Mouse (Mus musculus): ENCODE results near the gene Arhgap19.

Gene Arhgap19

DNA sequence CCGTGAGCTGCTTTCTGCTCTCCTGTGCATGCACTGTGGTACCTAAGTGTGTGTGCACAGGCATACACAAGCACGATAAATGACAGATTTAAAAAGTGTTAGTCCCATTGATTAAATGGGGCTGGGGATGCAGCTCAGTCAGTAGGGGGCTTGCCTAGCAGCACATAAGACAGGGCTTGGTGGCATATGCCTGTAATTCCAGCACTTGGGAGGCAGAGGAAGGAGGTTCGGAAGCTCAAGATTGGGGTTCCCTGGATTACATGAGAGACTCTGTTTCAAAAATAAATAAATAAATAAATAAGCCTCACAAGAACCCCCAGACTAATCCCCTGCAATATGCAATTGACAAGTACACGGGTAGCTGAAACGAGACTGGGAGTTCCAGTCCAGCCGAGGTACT lies 1.4 kb downstream of the Arhgap19 start:
- DNase-seq (ENCODE audit: low spot score in 2 of 2) = no peak

DNA sequence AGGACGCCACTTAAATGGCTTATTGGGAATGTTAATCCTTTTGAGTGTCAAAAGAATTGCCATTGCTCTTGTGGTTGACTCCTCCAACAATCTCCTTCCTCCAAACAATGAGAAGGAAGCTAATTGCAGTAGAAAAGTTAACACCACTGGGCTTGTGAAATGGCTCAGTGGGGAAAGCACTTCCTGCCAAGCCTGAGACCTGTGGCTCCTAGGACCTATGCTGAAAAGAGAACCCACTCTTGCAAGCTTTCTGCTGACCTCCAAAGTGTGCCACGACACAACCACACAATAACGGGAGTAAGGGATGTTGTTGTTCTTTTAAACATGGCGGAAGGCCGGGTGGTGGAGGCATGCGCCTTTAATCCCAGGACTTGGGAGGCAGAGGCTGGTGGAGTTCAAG lies 4.3 kb downstream of the Arhgap19 start:
- no peak for DNase-seq (ENCODE audit: low spot score in 2 of 2)

GRCm38 (mm10) chr19:41796789-41797327 lies 5.0 kb downstream of the Arhgap19 start:
- DNase-seq (ENCODE audit: low spot score in 2 of 2) = peak in 1 of 2 experiments; percentile 10

- DNase-seq (ENCODE audit: low spot score in 2 of 2) = no peak
Measured at GRCm38 (mm10) chr19:41796148-41796760, 5.6 kb downstream of the Arhgap19 start.

- DNase-seq (ENCODE audit: low spot score in 2 of 2) = no peak
Measured at GRCm38 (mm10) chr19:41794901-41795300, 6.9 kb downstream of the Arhgap19 start.

- no peak for DNase-seq (ENCODE audit: low spot score in 2 of 2)
Measured at GRCm38 (mm10) chr19:41794017-41794416, 7.8 kb downstream of the Arhgap19 start.

DNA sequence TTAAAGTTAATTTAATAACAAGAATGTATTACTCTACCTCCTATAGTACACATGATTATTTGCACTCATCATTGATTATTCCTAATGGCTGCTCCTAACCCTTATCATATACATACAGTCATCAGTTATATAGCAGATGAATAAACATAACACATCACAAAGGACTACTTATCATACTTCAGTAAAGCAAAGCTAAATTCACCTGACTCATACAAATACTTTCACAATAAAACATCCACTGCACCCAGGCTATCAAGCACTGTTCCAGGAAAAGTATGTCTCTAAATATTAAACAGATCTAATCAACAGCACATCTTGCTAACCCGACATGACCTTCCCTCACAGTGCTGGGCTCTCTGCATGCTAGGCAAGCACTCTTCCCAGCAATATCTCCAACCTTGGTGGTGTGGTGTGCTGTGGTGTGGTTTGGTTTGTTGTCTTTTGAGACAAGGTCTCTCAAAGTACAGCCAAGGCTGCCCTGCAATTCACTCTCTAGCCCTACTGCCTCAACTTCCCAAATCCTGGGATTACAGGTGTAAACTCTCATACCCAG lies 8.8 kb downstream of the Arhgap19 start:
- DNase-seq (ENCODE audit: low spot score in 2 of 2) = no peak

- no peak for DNase-seq (ENCODE audit: low spot score in 2 of 2)
Measured at GRCm38 (mm10) chr19:41791384-41791783, 10.5 kb downstream of the Arhgap19 start.

DNA sequence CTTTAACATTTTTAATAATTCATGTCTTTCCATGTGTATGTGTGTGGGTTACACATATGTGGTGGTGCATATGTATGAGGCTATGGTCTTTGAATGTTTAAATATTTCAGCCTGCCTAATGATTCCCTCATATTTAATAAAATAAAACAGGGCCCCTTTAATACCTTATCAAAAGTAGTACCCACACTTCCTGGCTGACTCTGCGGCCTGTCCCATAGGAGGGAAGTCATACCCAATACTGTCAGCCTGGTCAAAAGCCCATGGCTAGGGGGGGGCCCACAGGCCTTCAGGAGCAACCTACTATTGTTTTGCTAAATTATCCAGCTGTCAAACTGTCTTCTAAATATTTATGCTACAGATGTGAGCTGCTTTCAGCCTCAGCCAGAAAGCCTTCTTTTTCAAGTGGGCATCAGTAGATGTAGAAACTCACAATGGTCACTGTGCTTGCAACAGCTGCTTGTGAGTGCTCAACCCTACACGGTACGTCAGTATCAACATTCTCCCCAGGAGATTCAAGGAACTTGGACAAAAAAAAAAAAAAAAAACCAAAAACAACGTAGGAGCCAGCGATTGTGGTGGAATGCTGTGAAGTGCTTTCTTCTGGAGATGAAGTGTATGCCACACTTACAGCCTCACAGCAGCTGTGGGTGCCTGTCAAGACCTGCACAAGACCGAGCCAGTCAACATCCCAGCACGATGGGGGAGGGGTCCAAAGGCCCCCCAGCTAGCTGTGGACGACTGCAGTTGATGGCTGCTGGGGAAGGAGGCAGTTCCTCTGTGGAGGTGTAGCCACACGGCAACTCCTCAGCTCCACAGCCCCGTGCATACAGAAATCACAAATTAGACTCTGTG lies 12.5 kb downstream of the Arhgap19 start:
- DNase-seq (ENCODE audit: low spot score in 2 of 2) = no peak

- no peak for DNase-seq (ENCODE audit: low spot score in 2 of 2)
Measured at GRCm38 (mm10) chr19:41786896-41787295, 15.0 kb downstream of the Arhgap19 start.

GRCm38 (mm10) chr19:41777514-41777913 lies 24.3 kb downstream of the Arhgap19 start:
- no peak for DNase-seq (ENCODE audit: low spot score in 2 of 2)

DNA sequence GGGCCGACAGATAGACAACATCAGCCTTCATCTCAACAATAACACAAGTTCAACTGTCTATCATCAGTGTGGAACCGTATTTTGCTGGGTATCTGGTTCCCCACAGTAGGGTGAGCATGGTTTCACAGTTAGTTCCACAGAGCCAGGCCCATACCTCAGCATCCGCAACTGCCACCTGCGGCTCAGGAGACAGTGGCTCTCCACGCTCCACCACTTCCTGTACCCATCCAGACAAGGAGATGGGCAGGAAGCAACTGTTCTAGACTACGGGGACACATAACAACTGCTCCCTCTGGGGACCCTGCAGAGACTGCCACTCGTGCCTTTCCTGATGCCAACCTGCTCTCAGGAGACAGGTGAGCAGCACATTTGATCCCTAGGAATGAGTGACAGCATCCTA lies 33.1 kb downstream of the Arhgap19 start:
- DNase-seq (ENCODE audit: low spot score in 2 of 2) = peak in 1 of 2 experiments; percentile 6

DNA sequence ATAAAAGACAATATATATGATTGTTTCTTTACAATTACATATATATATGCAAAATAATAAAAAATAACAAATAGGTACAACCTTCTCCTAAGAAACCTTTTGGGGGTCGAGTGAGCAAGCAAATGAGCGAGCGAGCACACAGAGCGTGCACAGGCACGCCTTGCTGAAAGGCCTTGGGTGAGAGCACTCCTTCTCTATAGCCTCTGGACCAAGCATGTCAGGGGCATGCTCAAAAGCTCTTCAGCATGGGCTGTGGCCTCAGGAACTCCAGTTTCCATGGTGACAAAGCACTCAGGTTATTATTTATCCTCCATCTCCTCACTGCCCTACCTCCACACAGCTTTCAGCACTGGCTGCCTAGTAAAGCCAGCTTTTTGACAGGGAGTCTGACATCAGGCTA lies 35.2 kb downstream of the Arhgap19 start:
- no peak for DNase-seq (ENCODE audit: low spot score in 2 of 2)

- peak; percentile 75 to 83 for DNase-seq (ENCODE audit: low spot score in 2 of 2)
Measured at GRCm38 (mm10) chr19:41763870-41764660, 37.8 kb downstream of the Arhgap19 start.

DNA sequence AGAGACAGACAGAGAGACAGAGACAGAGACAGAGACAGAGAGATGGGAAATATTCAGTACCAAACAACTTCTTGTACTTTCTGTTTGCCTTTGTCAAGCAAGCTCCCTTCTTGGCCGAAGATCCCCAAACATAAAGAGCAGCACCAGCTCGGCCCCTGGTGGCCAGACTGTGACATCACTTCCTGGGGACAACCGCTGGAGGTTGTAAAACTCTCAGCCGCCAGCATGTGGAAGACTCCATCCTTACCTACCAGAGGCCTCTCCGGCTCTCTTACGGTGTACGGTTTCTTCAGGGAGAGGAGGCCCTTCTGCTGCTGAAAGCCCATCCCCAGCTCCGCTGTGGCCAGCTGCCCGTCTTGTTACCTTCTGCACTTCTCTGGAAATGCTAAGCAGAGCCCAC lies 40.3 kb downstream of the Arhgap19 start:
- peak in 1 of 2 experiments; percentile 20 for DNase-seq (ENCODE audit: low spot score in 2 of 2)

DNA sequence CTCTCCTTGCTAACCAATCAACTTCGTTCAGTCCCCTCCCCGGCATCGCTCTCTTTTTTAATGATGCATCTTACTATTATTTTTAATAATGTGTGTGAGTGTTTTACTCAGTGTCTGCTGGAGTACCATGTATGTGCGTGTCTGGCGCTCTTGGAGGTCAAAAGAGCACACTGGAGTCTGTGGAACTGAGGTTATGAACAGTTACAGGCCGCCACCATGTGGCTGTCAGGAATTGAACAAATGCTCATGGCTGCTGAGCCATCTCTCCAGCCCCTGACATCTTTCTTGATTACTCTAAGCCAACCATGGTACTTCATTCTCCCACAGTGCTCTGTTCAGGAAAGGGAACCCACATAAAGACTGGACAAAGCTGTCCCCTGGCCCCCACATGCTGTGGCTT lies 42.1 kb downstream of the Arhgap19 start:
- no peak for DNase-seq (ENCODE audit: low spot score in 2 of 2)

DNA sequence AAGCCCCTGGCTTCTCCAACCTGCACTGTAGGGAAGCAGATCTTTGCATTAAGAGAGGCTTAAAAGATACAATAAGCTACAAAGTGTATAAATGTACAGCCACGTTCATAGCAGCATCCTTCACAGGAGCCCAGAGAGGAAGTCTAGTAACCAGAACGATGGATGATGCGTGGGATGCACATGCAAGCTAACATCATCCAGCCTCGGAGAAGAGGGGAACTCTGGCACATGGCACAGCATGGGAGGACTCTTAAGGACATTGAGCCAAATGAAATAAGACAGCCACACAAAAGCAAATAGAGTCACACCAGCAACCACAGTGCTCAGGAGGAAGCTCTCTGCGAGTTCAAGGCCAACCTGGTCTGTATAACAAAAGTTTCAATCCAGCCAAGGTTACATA lies 42.6 kb downstream of the Arhgap19 start:
- DNase-seq (ENCODE audit: low spot score in 2 of 2) = no peak

GRCm38 (mm10) chr19:41754760-41755159 lies 47.1 kb downstream of the Arhgap19 start:
- DNase-seq (ENCODE audit: low spot score in 2 of 2) = no peak

DNA sequence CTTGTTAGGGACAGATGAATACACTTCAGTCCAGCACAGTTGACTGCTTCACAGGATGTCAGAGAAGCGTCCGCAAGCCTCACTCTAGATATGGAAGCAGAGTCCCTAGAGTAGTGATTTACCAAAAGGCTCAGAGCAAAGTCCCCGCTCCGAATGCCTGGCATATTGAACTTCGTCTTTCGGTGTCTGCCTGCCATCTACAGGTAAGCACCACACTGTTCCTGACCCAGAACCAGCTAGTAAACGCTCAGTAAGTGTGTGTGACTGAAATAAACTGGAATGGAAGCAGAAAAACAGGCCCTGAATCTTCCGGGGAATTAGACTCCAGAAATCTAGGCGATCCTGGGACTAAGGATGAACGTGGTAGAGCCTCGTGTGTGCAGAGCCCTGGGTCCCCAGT lies 49.9 kb downstream of the Arhgap19 start:
- DNase-seq (ENCODE audit: low spot score in 2 of 2) = no peak

GRCm38 (mm10) chr19:41747436-41747835 lies 54.4 kb downstream of the Arhgap19 start:
- no peak for DNase-seq (ENCODE audit: low spot score in 2 of 2)

DNA sequence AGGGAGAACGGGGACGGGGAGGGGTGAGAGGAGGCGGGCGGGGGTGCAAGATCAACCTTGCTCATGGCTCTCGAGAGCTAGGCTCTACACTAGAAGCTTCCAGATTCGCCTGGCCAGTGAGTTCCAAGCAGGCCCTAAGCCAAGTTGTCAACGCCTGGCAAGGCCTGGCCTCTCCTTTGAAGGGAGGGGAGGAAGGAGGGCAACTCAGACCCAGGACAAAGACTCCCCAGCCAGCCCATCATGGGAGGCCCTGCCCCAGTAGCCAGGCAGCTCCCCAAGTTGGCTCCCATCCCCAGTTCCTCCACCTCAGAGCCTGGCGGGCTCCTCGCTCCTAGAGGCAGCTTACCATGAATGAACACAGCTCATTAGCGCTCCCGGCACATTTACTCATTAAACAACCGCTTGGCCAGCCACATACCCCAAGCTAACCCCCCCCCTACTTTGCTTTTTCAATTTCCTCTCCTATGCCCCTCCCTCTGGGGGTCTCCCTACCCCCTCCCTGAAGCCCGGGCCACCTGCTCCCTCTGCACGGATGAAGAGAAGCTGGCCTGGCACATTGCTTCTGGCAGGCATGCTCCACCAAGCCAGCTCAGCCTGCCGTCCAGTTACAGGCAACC lies 55.8 kb downstream of the Arhgap19 start:
- DNase-seq (ENCODE audit: low spot score in 2 of 2) = no peak
